Mouse (Mus musculus): ENCODE results near the gene Osbpl3. TPM values are rescaled to one million over a fixed set of nuclear protein-coding genes. Genes with fewer than 3 reads are reported as not detected.

The Osbpl3 gene
- polyA plus RNA-seq, 1 experiment from 2014 or later: 8.7 TPM

GRCm38 (mm10) chr6:50486035-50486902 lies 30.3 kb upstream of the Osbpl3 start:
- no peak overlapping the region for H3K9ac ChIP-seq (ENCODE audit: low read length)
- H3K4me1 ChIP-seq (replicated peaks; ENCODE audit: control insufficient read depth, insufficient read depth, low read length): no peaks in the 10 kb centered on the region
- no peak overlapping the region for H3K27ac ChIP-seq (ENCODE audit: low read depth, low read length)
- H3K4me2 ChIP-seq (ENCODE audit: low read depth, low read length, severe bottlenecking): no peak overlapping the region
- no peak overlapping the region for H3K4me3 ChIP-seq (ENCODE audit: low read depth, low read length)
- H3K36me3 ChIP-seq (ENCODE audit: control insufficient read depth, insufficient read depth, low read length): no peaks in the 10 kb centered on the region
- H3K27me3 ChIP-seq (ENCODE audit: control insufficient read depth, insufficient read depth, low read length): no peaks in the 10 kb centered on the region
- no peak for DNase-seq (ENCODE audit: low spot score)
- no peaks in the 10 kb centered on the region for H3K9me3 ChIP-seq (ENCODE audit: control insufficient read depth, low read length)
- WGBS: 94% methylated on average over 11 of the region's 11 CpGs
- ATAC-seq (replicated peaks; ENCODE audit: low FRiP score): no peak

DNA sequence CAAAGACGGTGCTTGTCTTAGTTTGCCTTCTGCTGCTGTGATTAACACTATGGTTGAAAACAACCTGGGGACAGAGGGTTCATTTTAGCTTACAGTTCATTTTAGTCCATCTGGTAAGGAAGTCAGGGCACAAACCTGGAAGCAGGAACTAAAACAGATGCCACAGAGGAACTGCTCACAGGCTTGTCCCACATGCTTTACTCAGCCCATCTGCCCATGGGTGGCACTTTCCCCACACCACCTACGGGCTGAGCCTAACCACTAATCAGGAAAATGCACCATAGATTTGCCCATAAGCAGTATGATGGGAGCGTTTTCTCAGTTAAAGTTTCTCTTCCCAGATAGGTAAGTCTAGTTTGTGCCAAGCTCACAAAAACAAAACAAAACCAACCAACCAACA lies 27.4 kb upstream of the Osbpl3 start:
- Histone ChIP-seq H3K4me1 (replicated peaks; ENCODE audit: control insufficient read depth, insufficient read depth, low read length) (no peaks in the 10 kb centered on the region), H3K27ac (ENCODE audit: low read depth, low read length) (no peak overlapping the region), H3K9ac (ENCODE audit: low read length) (no peak overlapping the region), H3K9me3 (ENCODE audit: control insufficient read depth, low read length) (no peaks in the 10 kb centered on the region), H3K4me3 (ENCODE audit: low read depth, low read length) (no peak overlapping the region), H3K27me3 (ENCODE audit: control insufficient read depth, insufficient read depth, low read length) (no peaks in the 10 kb centered on the region), H3K36me3 (ENCODE audit: control insufficient read depth, insufficient read depth, low read length) (no peaks in the 10 kb centered on the region), H3K4me2 (ENCODE audit: low read depth, low read length, severe bottlenecking) (no peak overlapping the region)
- no peak for ATAC-seq (replicated peaks; ENCODE audit: low FRiP score)
- no peak for DNase-seq (ENCODE audit: low spot score)
- 90% methylated on average over 3 of the region's 3 CpGs for WGBS

DNA sequence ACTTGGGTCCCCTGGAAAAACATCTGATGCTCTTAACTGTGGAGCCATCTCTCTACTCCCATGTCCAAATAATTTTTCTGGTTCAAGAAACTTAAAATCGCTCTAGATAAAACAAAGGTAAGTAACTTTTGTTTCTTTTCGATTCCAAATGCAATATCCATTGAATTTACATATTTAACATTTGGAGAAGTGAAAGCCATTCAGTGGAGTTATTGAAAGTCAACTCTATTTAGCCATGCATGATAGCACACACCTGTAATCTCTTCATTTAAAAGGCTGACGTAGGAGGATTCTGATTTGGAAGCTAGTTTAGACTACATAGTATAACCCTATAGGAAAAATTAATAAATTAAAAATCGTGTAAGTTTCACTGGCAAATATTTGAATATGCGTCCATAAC lies 25.5 kb upstream of the Osbpl3 start:
- Histone ChIP-seq H3K9me3 (ENCODE audit: control insufficient read depth, low read length) (no peaks in the 10 kb centered on the region), H3K27me3 (ENCODE audit: control insufficient read depth, insufficient read depth, low read length) (no peaks in the 10 kb centered on the region), H3K4me3 (ENCODE audit: low read depth, low read length) (no peak overlapping the region), H3K27ac (ENCODE audit: low read depth, low read length) (no peak overlapping the region), H3K4me2 (ENCODE audit: low read depth, low read length, severe bottlenecking) (no peak overlapping the region), H3K4me1 (replicated peaks; ENCODE audit: control insufficient read depth, insufficient read depth, low read length) (no peaks in the 10 kb centered on the region), H3K9ac (ENCODE audit: low read length) (no peak overlapping the region), H3K36me3 (ENCODE audit: control insufficient read depth, insufficient read depth, low read length) (no peaks in the 10 kb centered on the region)
- ATAC-seq (replicated peaks; ENCODE audit: low FRiP score) (no peak), DNase-seq (ENCODE audit: low spot score) (no peak)
- 82% methylated on average over 5 of the region's 5 CpGs for WGBS

GRCm38 (mm10) chr6:50466451-50466850 lies 10.4 kb upstream of the Osbpl3 start:
- ATAC-seq (replicated peaks; ENCODE audit: low FRiP score) (no peak), DNase-seq (ENCODE audit: low spot score) (no peak)
- H3K27ac ChIP-seq (ENCODE audit: low read depth, low read length): no peak overlapping the region
- no peak overlapping the region for H3K4me2 ChIP-seq (ENCODE audit: low read depth, low read length, severe bottlenecking)
- H3K36me3 ChIP-seq (ENCODE audit: control insufficient read depth, insufficient read depth, low read length): no peaks in the 10 kb centered on the region
- H3K27me3 ChIP-seq (ENCODE audit: control insufficient read depth, insufficient read depth, low read length): no peaks in the 10 kb centered on the region
- no peaks in the 10 kb centered on the region for H3K4me1 ChIP-seq (replicated peaks; ENCODE audit: control insufficient read depth, insufficient read depth, low read length)
- H3K4me3 ChIP-seq (ENCODE audit: low read depth, low read length): no peak overlapping the region
- 84% methylated on average over 3 of the region's 3 CpGs for WGBS
- no peak overlapping the region for H3K9ac ChIP-seq (ENCODE audit: low read length)
- H3K9me3 ChIP-seq (ENCODE audit: control insufficient read depth, low read length): no peaks in the 10 kb centered on the region

DNA sequence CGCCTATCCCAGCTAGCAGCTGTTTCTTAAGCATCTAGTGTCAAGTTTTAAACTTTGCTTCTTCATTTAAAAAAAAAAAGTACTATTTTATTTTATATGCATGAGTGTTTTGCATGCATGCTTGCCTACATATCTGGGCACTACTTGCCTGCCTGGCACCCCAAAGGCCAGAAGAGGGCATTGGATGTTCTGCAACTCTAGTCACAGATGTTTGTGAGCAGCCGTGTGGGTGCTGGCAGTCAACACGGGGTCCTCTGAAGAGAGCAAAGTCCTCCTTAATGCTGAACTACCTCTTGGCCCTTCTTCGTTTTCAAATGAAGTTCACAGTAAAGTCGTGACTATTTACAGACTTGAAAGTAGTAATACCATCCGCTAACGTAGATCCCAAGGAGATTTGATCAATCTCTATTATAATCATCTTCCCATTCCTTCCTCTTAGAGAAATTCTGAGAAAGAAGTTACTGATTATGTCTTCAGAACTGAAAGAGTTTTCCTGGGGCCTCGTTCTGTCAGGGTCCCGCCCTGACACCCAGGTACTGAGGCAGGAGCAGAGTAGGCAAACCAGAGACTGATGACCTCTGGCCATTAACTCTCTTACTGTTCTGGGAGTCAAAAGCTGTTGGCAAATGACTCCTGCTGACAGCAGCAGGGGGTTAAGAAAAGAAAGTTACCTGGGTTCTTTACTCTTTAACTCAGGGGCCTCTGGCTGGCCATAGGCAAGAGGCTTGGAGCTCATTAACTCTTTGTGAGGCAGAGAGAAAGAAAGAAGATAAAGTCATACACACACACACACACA lies 8.9 kb upstream of the Osbpl3 start:
- Histone ChIP-seq H3K4me2 (ENCODE audit: low read depth, low read length, severe bottlenecking) (no peak overlapping the region), H3K27me3 (ENCODE audit: control insufficient read depth, insufficient read depth, low read length) (no peaks in the 10 kb centered on the region), H3K4me3 (ENCODE audit: low read depth, low read length) (no peak overlapping the region), H3K4me1 (replicated peaks; ENCODE audit: control insufficient read depth, insufficient read depth, low read length) (no peaks in the 10 kb centered on the region), H3K9ac (ENCODE audit: low read length) (no peak overlapping the region), H3K36me3 (ENCODE audit: control insufficient read depth, insufficient read depth, low read length) (no peaks in the 10 kb centered on the region), H3K27ac (ENCODE audit: low read depth, low read length) (no peak overlapping the region), H3K9me3 (ENCODE audit: control insufficient read depth, low read length) (no peaks in the 10 kb centered on the region)
- 82% methylated on average over 9 of the region's 9 CpGs for WGBS
- no peak for DNase-seq (ENCODE audit: low spot score)
- no peak for ATAC-seq (replicated peaks; ENCODE audit: low FRiP score)

GRCm38 (mm10) chr6:50462026-50462425 lies 6.0 kb upstream of the Osbpl3 start:
- Histone ChIP-seq H3K4me2 (ENCODE audit: low read depth, low read length, severe bottlenecking) (no peak overlapping the region), H3K27me3 (ENCODE audit: control insufficient read depth, insufficient read depth, low read length) (no peaks in the 10 kb centered on the region), H3K27ac (ENCODE audit: low read depth, low read length) (no peak overlapping the region), H3K4me1 (replicated peaks; ENCODE audit: control insufficient read depth, insufficient read depth, low read length) (no peaks in the 10 kb centered on the region), H3K36me3 (ENCODE audit: control insufficient read depth, insufficient read depth, low read length) (no peaks in the 10 kb centered on the region), H3K4me3 (ENCODE audit: low read depth, low read length) (no peak overlapping the region), H3K9ac (ENCODE audit: low read length) (no peak overlapping the region), H3K9me3 (ENCODE audit: control insufficient read depth, low read length) (no peaks in the 10 kb centered on the region)
- ATAC-seq (replicated peaks; ENCODE audit: low FRiP score) (no peak), DNase-seq (ENCODE audit: low spot score) (no peak)
- WGBS: 92% methylated on average over 4 of the region's 4 CpGs

- WGBS: 92% methylated on average over 3 of the region's 3 CpGs
- DNase-seq (ENCODE audit: low spot score) (no peak), ATAC-seq (replicated peaks; ENCODE audit: low FRiP score) (no peak)
- Histone ChIP-seq H3K36me3 (ENCODE audit: control insufficient read depth, insufficient read depth, low read length) (no peaks in the 10 kb centered on the region), H3K9ac (ENCODE audit: low read length) (no peak overlapping the region), H3K27me3 (ENCODE audit: control insufficient read depth, insufficient read depth, low read length) (no peaks in the 10 kb centered on the region), H3K4me3 (ENCODE audit: low read depth, low read length) (no peak overlapping the region), H3K4me2 (ENCODE audit: low read depth, low read length, severe bottlenecking) (no peak overlapping the region), H3K27ac (ENCODE audit: low read depth, low read length) (no peak overlapping the region), H3K4me1 (replicated peaks; ENCODE audit: control insufficient read depth, insufficient read depth, low read length) (0 out of 2 replicates have a peak, but pooled peaks cover 1% of the 10 kb centered on the region), H3K9me3 (ENCODE audit: control insufficient read depth, low read length) (no peaks in the 10 kb centered on the region)
Observed at GRCm38 (mm10) chr6:50461585-50461984, 5.6 kb upstream of the Osbpl3 start.

DNA sequence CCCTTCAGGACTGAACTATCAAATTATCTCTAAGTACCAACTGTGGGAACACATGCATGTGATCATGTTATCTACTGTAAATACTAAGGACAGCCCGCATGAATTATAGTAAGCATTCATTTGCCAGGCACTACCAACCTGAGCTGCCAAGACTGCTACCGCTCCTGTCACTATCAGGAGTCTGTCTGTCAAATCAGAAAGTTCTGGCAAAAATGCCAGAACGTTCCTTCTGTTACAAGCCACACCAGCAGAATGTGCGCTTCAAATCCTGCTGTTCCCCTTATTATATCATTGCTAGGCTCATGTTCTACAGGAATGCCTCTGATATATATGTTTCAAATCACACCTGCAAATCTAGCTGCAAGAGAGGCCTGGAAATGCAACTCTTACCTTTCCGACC lies 4.6 kb upstream of the Osbpl3 start:
- no peak overlapping the region for H3K27ac ChIP-seq (ENCODE audit: low read depth, low read length)
- DNase-seq (ENCODE audit: low spot score): no peak
- no peaks in the 10 kb centered on the region for H3K9me3 ChIP-seq (ENCODE audit: control insufficient read depth, low read length)

More for the DNA sequence above, 4.6 kb upstream of the Osbpl3 start:
- Histone ChIP-seq H3K4me2 (ENCODE audit: low read depth, low read length, severe bottlenecking) (no peak overlapping the region), H3K36me3 (ENCODE audit: control insufficient read depth, insufficient read depth, low read length) (no peaks in the 10 kb centered on the region), H3K4me1 (replicated peaks; ENCODE audit: control insufficient read depth, insufficient read depth, low read length) (0 out of 2 replicates have a peak, but pooled peaks cover 4% of the 10 kb centered on the region), H3K9ac (ENCODE audit: low read length) (no peak overlapping the region), H3K27me3 (ENCODE audit: control insufficient read depth, insufficient read depth, low read length) (no peaks in the 10 kb centered on the region), H3K4me3 (ENCODE audit: low read depth, low read length) (no peak overlapping the region)
- no peak for ATAC-seq (replicated peaks; ENCODE audit: low FRiP score)
- WGBS: 89% methylated on average over 5 of the region's 5 CpGs
